9 mouse cellular contexts compared by ENCODE assay signal in genomic region chr6:7732754-7733708, GRCm38 (mm10). TPM values are rescaled to one million over a fixed set of nuclear protein-coding genes. Genes with fewer than 3 reads are reported as not detected.
DNase-seq lines count a peak whose midpoint lies in the region; ATAC-seq and TF ChIP-seq lines count a peak whose summit lies in the region.
"Had no signal": no experiment of that assay in that cellular context is flagged by ENCODE, and none has a peak within 500 bp of the region (broad histone marks: within the 10 kb centered on the region; RNA-seq: fewer than 3 reads in every experiment).

No protein-coding gene starts in this region.

- TF ChIP-seq EP300 in CH12.LX (IDR thresholded peaks at IDR 0.05; ENCODE audit: low read length), result no peak
- no peak for TF ChIP-seq EP300 in heart, postnatal 0 days (IDR thresholded peaks at IDR 0.05; ENCODE audit: low read depth)

- peak; percentile 91 for TF ChIP-seq RAD21 in CH12.LX (IDR thresholded peaks at IDR 0.05; ENCODE audit: low read depth, low read length)

- H3K4me3 ChIP-seq in CH12.LX (replicated peaks in 1 of 3; ENCODE audit: low read depth in 2 of 3, low read length in 2 of 3, poor library complexity in 1 of 3), result no peak overlapping the region
- H3K4me3 ChIP-seq in embryonic fibroblast, embryonic 13.5 days (ENCODE audit: insufficient read depth, low read length), result no peak overlapping the region
- H3K4me3 ChIP-seq in heart, postnatal 0 days (ENCODE audit: low read depth, low read length), result no peak overlapping the region
- H3K4me3 ChIP-seq in neural tube, embryonic 15.5 days (replicated peaks), result no peak overlapping the region
- H3K4me3 ChIP-seq: limb, embryonic 15.5 days had no signal

- no peaks in the 10 kb centered on the region for H3K79me2 ChIP-seq in CH12.LX (replicated peaks; ENCODE audit: control insufficient read depth, extremely low read depth, insufficient read depth, poor library complexity, severe bottlenecking)

- H3K9ac ChIP-seq in CH12.LX (ENCODE audit: insufficient read depth, low read depth), result no peak overlapping the region
- no peak overlapping the region for H3K9ac ChIP-seq in heart, postnatal 0 days (replicated peaks; ENCODE audit: low read depth, low read length)
- no peak overlapping the region for H3K9ac ChIP-seq in neural tube, embryonic 15.5 days (replicated peaks)
- H3K9ac ChIP-seq: limb, embryonic 15.5 days had no signal

- peak; percentile 78 to 91 for TF ChIP-seq CTCF in CH12.LX (conservative IDR thresholded peaks at IDR 0.05 in 1 of 2, IDR thresholded peaks at IDR 0.05 in 1 of 2; ENCODE audit: low read depth in 2 of 2, low read length in 2 of 2)
- peak; percentile 60; the same call in 1 of the 2 replicates for TF ChIP-seq CTCF in embryonic fibroblast, embryonic 13.5 days (IDR thresholded peaks at IDR 0.05; ENCODE audit: borderline replicate concordance, insufficient read depth, low read length)
- TF ChIP-seq CTCF in heart, postnatal 0 days (IDR thresholded peaks at IDR 0.05; ENCODE audit: low read depth), result peak; percentile 96

- peak overlapping the region; percentile 70 for H3K4me2 ChIP-seq in CH12.LX (ENCODE audit: insufficient read depth, low read depth, poor library complexity, severe bottlenecking)
- no peak overlapping the region for H3K4me2 ChIP-seq in heart, postnatal 0 days (ENCODE audit: low read depth, low read length)
- no peak overlapping the region for H3K4me2 ChIP-seq in neural tube, embryonic 15.5 days
- H3K4me2 ChIP-seq: limb, embryonic 15.5 days had no signal

- no peak; the same call in 1 of the 2 replicates for ATAC-seq in heart, postnatal 0 days (ENCODE audit: insufficient read depth, low read depth)
- peak; percentile 85 for ATAC-seq in neural tube, embryonic 15.5 days (ENCODE audit: low FRiP score)

- no peaks in the 10 kb centered on the region for H3K36me3 ChIP-seq in CH12.LX (replicated peaks in 1 of 2; ENCODE audit: control insufficient read depth in 1 of 2, insufficient read depth in 1 of 2, low read length in 1 of 2)
- H3K36me3 ChIP-seq in heart, postnatal 0 days (replicated peaks; ENCODE audit: control insufficient read depth, insufficient read depth, low read length), result no peaks in the 10 kb centered on the region
- H3K36me3 ChIP-seq in neural tube, embryonic 15.5 days, result no peaks in the 10 kb centered on the region
- H3K36me3 ChIP-seq: limb, embryonic 15.5 days had no signal

- H3K27ac ChIP-seq in CH12.LX (ENCODE audit: insufficient read depth, low read depth), result no peak overlapping the region
- H3K27ac ChIP-seq in embryonic fibroblast, embryonic 13.5 days (ENCODE audit: insufficient read depth, low read length), result no peak overlapping the region
- no peak overlapping the region for H3K27ac ChIP-seq in heart, postnatal 0 days (ENCODE audit: low read depth)
- no peak overlapping the region for H3K27ac ChIP-seq in neural tube, embryonic 15.5 days (replicated peaks)
- H3K27ac ChIP-seq: limb, embryonic 15.5 days had no signal

- DNase-seq in CH12.LX (ENCODE audit: extremely low read depth), result peak; percentile 83
- peak; percentile 36 to 78 for DNase-seq in adrenal gland, postnatal 4 days (ENCODE audit: low spot score in 2 of 2)
- DNase-seq in heart, postnatal 0 days (ENCODE audit: low spot score), result peak; percentile 82
- DNase-seq in layer of hippocampus, adult 18-20 months (ENCODE audit: low spot score in 2 of 2), result peak; percentile 75 to 94
- DNase-seq in lung, adult 18-20 months, result peak; percentile 84 to 88
- peak; percentile 47 to 55 for DNase-seq in thymus, adult 18-20 months

- no peaks in the 10 kb centered on the region for H3K27me3 ChIP-seq in CH12.LX (replicated peaks)
- no peaks in the 10 kb centered on the region for H3K27me3 ChIP-seq in heart, postnatal 0 days (ENCODE audit: control insufficient read depth, insufficient read depth, low read length)
- H3K27me3 ChIP-seq in neural tube, embryonic 15.5 days (replicated peaks), result no peaks in the 10 kb centered on the region
- H3K27me3 ChIP-seq: limb, embryonic 15.5 days had no signal

- TF ChIP-seq POLR2A in CH12.LX (IDR thresholded peaks at IDR 0.05; ENCODE audit: low read depth, low read length), result no peak
- TF ChIP-seq POLR2A in embryonic fibroblast, embryonic 13.5 days (IDR thresholded peaks at IDR 0.05; ENCODE audit: low read depth, low read length), result no peak

- dilution Hi-C loops in CH12.LX (cut with MboI; ENCODE audit: extremely low pct_ligation_motif_present, extremely low pct_unique_long_range_greater_than_20kb, low sequenced_read_pairs), result no loop called here

- in situ Hi-C loops in CH12.LX (cut with MboI; ENCODE audit: low pct_ligation_motif_present, low pct_unique_long_range_greater_than_20kb, low sequenced_read_pairs), result loop anchor here (10.0 kb wide), 1 partner anchor 252 kb away; no protein-coding TSS in a partner anchor

- WGBS in heart, postnatal 0 days, result 30% methylated on average over 12 of the region's 12 CpGs
- WGBS in neural tube, embryonic 15.5 days, result 40% methylated on average over 12 of the region's 12 CpGs

- no peaks in the 10 kb centered on the region for H3K4me1 ChIP-seq in CH12.LX (ENCODE audit: control insufficient read depth in 1 of 2, insufficient read depth in 2 of 2)
- no peaks in the 10 kb centered on the region for H3K4me1 ChIP-seq in embryonic fibroblast, embryonic 13.5 days (ENCODE audit: control insufficient read depth, insufficient read depth, low read length)
- no peaks in the 10 kb centered on the region for H3K4me1 ChIP-seq in heart, postnatal 0 days (ENCODE audit: control insufficient read depth, insufficient read depth)
- 0 out of 2 replicates have a peak, but pooled peaks cover 4% of the 10 kb centered on the region for H3K4me1 ChIP-seq in neural tube, embryonic 15.5 days

- H3K9me3 ChIP-seq in CH12.LX (replicated peaks; ENCODE audit: low read length), result no peaks in the 10 kb centered on the region
- 0 out of 2 replicates have a peak, but pooled peaks cover 3% of the 10 kb centered on the region for H3K9me3 ChIP-seq in heart, postnatal 0 days (replicated peaks; ENCODE audit: control insufficient read depth, low read length)
- H3K9me3 ChIP-seq in neural tube, embryonic 15.5 days (replicated peaks), result no peaks in the 10 kb centered on the region
- H3K9me3 ChIP-seq: limb, embryonic 15.5 days had no signal

TF ChIP-seq in CH12.LX, 34 proteins besides CTCF, POLR2A, EP300 and RAD21:
- TF ChIP-seq SMC3 (IDR thresholded peaks at IDR 0.05; ENCODE audit: low read depth, low read length) (peak; percentile 88), ZC3H11A (IDR thresholded peaks at IDR 0.05; ENCODE audit: low read depth, low read length) (peak; percentile 43), MYC (IDR thresholded peaks at IDR 0.05; ENCODE audit: low read depth, low read length) (no peak)
TF ChIP-seq in CH12.LX: peak in this region for 2.

RNA-seq across cellular contexts. Expression of gene Asns, which starts 40.0 kb away (rescaled TPM):
- total RNA-seq in CH12.LX (2012; rRNA removed) (not detected in 2 replicates), CH12.LX (2014; rRNA removed) (not detected in 2 replicates)
- polyA plus RNA-seq in CH12.LX (2012; ENCODE audit: insufficient read length, low read depth), result not detected in 2 replicates
- total RNA-seq in adrenal gland, postnatal 4 days (2021), result 10 to 100 TPM; 29.9 to 34.2 TPM
- polyA plus RNA-seq in embryonic fibroblast, embryonic 13.5 days (2011; ENCODE audit: insufficient read length, low read depth, missing spikeins), result 257 and 284 TPM in 2 replicates
- 8.5 and 16.3 TPM in 2 replicates for total RNA-seq in heart, postnatal 0 days (2014; rRNA removed; ENCODE audit: low replicate concordance)
- 7.8 and 8.7 TPM in 2 replicates for polyA plus RNA-seq in heart, postnatal 0 days (2015; fragmentation: Nextera tagmentation; extraction: Ambion mirVana)
- 100 to 1,000 TPM; 102 to 103 TPM for total RNA-seq in layer of hippocampus, adult 18-20 months (2021)
- 108 and 114 TPM in 2 replicates for polyA plus RNA-seq in neural tube, embryonic 15.5 days (2015; fragmentation: Nextera tagmentation; extraction: Ambion mirVana)
